Mouse (Mus musculus): Measurements from ENCODE around the gene Hk1.

DNA sequence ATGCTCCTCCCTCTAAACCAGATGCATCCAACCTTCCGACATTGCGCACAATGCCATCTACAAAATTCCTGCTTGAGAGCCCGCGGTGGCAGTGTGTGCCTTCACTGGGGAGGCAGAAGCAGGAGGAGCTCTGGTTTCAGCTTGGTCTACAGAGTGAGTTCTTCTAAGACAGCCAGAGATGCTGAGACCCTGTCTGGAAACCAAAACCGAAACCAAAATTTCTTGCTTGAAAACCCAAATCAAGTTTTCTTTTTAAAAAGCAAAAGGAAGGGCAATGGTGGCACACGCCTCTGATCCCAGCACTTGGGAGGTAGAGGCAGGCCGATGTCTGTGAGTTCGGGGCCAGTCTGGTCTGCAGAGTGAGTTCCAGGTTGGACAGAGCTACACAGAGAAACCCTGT lies 53.7 kb downstream of the Hk1 start:
- no peak for TF ChIP-seq POLR2A (IDR thresholded peaks at IDR 0.05; ENCODE audit: extremely low read depth, insufficient read depth, low read length)
- no peak for TF ChIP-seq CTCF (IDR thresholded peaks at IDR 0.05; ENCODE audit: low read depth, low read length)
